Mouse (Mus musculus): ENCODE data around the gene Pax6.

DNA sequence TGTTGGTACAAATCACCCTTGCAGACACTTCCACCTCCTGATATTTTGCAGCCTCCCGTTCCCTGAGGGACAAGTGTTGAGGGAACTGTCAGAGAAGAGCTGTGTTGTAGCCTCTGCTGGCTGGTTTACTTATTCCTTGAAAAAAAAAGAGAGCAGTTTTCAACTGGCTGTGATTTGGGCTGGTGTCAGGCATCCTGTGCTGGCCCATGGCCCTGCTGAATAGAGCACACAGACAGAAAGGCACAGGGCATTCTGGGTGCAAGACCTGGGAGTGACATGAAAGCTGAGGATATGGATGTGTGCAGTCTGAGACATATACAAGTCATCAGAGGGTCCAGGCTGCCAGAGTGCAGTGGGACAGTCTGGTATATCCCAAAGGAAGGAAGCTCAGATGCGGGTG, 29.9 kb downstream of the Pax6 start:
- TF ChIP-seq CTCF (IDR thresholded peaks at IDR 0.05; ENCODE audit: control insufficient read depth, insufficient read depth, low read length) (no peak), POLR2A (IDR thresholded peaks at IDR 0.05; ENCODE audit: borderline replicate concordance, control insufficient read depth, low read depth, low read length) (no peak)
